Mouse (Mus musculus) activated CD4-positive, CD25-positive, alpha-beta regulatory T cell, adult 4 months (primary cell): ENCODE measurements around the gene Dnph1. TPM values are rescaled to one million over a fixed set of nuclear protein-coding genes. Genes with fewer than 3 reads are reported as not detected.

ENCODE experiments used
- ATAC-seq: one replicate; pipeline ENCODE4 v1.8.0; 2017
- polyA plus RNA-seq, 2 experiments: library from polyadenylated mRNA; unstranded; fragments of 100-300 nt; shearing (Covaris generic); gene quantifications; one replicate each; pipeline ENCODE4 v1.2.1; 2017

The Dnph1 gene
- polyA plus RNA-seq, 2 experiments from 2014 or later: 11.1 to 13.4 TPM

DNA sequence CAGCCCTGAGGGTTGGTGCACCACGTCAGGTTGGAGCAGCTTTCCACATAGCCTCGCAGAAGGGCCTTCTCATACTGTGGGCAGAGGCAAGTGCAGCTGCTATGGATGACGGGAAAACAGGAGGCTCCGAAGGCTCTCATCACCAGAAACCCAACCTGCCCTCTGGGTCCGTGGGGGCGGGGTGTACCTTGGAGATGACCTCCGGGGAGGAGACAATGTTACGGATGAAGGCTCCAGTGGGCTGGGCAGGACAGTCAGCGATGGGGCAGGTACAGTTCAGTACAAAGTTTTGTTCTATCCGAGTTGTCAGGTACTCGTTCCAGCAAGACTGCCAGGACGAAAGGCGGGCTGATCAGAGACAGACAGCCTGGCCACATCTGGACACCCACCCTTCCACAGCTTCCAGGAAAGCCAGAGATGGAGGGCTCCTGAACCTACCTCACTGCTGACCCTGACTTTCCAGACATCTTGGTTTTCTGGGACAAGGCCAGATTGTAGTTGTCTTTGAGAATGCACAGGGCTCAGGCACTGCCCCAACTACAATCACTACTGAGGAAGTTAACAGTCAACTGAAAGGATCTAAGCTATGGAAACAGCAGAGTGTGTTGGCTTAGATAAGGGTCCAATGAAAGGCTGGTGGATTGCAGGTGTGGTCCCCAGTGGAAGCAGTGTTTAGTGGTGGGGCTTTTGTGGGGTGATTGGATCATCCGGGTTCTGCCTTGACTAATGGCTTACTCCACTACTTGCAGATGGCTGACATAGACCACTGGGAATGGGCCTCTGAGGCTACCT lies 7.5 kb downstream of the Dnph1 start:
- no peak for ATAC-seq

- no peak for ATAC-seq
Observed at GRCm38 (mm10) chr17:46505617-46506016, 9.1 kb downstream of the Dnph1 start.

GRCm38 (mm10) chr17:46511059-46511710 lies 14.7 kb downstream of the Dnph1 start:
- no peak for ATAC-seq

DNA sequence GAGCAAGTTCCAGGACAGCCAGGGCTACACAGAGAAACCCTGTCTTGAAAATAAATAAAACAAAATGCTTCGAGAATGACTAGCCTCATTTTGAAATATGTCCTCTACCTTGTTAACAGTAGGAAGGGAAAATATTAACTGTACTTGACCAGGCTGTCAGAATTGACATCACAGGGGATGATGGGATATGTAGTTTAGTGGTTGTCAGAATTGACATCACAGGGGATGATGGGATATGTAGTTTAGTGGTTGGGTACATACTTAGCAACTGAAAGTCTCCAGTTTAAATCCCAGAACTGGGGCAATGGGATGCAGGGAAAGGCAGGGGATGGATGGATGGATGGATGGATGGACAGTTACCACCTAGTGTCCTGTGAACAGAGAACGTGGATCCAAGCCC lies 16.8 kb downstream of the Dnph1 start:
- ATAC-seq: no peak

DNA sequence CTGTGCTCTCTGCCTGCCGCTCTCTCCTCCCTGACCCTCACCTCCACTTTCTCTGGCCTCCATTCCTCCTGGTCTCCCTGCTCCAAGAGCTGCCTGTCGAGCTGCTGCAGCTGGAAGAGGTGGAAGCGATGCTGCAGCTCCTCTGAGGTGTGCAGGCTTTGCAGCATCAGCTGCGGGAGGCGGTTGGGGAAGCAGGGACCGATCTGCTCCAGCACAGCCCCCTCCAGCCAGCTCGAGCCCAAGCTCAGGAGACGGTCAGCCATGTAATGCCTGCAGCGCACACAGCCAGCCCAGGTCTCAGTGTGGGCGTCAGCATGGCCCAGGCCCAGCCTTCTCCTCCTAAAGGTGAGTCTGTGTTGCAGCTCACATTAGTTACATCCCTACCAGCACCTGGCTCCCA lies 23.5 kb downstream of the Dnph1 start:
- ATAC-seq: no peak

DNA sequence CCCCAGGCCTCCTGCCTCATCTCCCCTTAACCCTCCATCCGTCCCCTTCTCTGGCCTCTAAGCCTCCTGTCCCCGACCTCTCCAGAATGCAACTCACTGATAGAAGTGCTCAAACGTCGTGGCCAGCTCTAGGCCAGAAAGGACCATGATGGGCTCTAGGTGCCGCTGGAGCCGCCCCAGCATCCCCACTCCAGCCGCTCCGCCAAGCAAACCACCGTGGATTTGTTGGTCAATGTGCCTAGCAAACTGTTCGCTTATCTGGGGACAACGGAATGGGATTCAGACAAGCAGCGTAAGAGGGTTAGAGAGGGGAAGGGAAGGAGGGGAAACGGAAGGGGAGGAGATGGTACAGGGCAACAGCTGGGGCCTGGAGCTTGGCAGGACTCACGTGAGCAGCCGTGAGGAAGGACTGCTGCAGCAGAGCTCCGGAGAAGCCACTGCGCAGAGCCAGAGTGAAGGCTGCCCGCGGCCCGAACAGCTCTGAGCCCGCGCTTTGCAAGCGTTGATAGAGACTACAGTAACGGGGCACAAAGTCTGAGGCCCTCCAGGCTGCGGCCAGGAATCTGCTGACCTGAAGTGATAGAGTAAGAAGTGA lies 24.0 kb downstream of the Dnph1 start:
- no peak for ATAC-seq

DNA sequence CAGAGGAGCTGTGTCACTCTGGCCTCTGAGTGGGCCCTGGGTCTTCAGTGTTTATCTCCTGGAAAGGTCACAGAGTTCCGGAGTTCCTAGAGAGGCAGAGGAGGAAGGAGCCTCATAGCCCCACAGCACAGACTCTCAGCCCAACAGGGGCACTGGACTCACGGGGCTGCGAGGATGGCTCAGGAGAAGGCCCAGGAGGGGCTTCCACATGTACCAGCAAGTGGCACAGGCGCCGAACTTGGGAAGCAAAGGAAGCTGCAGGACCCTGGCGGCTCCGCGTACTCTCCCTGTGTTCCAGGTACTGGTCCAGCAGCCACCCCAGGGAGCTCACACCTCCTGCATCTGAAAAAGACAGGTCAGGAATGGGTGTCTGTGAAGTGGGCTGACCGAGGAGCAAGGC lies 24.7 kb downstream of the Dnph1 start:
- ATAC-seq: no peak

DNA sequence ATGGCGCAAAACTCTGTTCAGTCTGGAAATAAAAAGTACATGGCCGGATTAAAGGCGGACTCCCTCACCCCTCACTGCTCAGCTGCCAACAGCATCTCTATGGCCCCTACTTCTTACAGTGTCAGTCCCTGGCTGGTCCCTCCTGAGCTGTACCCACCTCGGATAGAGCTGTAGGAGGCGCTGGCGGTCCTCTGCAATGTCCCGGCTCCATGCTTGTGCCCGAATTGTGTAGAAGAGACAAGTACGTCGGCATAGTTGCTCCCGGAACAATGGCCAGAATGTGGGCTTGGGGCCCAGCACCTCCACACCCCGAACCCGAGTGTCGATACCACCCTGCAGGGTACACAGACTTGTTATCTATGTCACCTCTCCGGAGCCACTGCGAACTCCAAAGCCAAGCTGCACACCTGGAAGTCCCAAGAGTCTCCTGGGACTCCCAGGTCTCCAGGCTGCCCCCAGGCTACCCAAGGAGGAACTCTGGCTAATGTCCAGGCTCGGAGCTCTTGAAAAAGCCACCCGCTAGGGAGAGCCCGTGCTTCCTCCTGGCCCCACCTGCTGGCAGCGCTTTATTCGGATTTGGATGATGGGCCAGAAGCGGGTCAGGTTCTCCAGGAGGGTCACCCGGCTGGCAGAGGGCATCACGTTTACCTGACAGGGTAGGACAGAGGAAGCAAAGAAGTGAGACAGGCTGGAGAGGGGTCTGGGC lies 25.6 kb downstream of the Dnph1 start:
- no peak for ATAC-seq

DNA sequence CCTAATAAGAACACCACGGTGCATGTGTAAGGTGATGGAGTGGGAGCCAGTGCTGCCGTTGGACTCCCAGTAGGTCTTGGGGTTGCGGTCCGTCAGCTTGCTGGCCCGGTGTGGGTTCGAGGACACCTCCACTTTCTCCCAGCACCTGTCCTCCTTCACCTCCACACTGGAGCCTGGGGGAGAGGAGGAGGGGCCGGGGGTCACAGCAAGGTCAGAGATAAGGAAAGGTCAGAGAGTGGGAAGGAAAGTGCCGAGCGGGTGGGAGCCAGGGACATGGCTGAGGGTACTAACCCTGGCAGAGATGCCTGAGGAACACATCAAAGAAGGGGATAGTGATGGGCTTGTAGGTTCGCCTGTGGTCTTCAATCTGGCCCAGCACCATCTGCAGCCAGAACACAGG lies 28.6 kb downstream of the Dnph1 start:
- ATAC-seq: no peak

GRCm38 (mm10) chr17:46525579-46526307 lies 29.2 kb downstream of the Dnph1 start:
- ATAC-seq: no peak

DNA sequence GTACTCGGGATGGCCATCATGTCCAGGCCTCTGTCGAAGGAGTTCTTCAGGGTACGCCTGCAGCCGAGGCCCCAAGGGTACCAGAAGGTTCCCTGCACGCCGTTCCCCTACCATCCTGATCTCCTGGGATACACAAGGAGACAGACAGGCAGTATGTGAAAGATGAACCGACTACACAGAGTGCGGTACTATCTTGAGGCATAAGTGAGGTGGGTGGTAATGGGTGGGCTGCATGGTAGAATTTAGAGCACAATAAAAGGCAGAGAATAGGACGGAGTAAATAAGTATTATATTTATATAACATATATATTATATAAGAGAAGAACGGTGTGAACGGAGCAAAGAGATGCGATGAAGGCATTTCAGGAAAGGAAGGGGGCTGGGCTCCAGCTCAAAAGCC lies 47.1 kb downstream of the Dnph1 start:
- ATAC-seq: no peak

- peak; percentile 36 for ATAC-seq
Observed at GRCm38 (mm10) chr17:46545813-46546564, 49.5 kb downstream of the Dnph1 start, which contains the start of gene Cul9. Gene Cul9, minus strand, starts transcription at chr17:46546388.

- ATAC-seq: no peak
Observed at GRCm38 (mm10) chr17:46546591-46546990, 50.1 kb downstream of the Dnph1 start.

GRCm38 (mm10) chr17:46546995-46547394 lies 50.5 kb downstream of the Dnph1 start:
- no peak for ATAC-seq

DNA sequence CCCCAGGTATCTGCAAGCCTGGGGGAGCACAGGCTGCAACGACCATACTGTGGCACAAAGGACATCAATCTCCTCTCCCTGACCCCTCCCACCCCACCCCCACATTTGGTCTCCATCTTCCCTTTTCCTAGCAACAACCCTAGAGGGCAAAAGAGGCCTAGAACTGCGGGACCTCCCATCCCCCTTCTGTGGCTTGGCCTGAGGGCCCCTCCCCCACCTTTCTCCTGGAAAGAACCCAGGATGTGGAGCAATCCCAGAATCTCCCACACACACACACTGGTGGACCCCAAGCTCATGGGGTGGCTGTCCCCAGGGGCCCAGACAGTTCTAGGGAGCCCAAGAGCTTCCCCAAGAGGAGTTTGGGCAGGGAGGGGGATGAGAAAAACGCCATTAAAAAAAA lies 51.4 kb downstream of the Dnph1 start:
- no peak for ATAC-seq

GRCm38 (mm10) chr17:46548741-46549140 lies 52.2 kb downstream of the Dnph1 start:
- no peak for ATAC-seq

DNA sequence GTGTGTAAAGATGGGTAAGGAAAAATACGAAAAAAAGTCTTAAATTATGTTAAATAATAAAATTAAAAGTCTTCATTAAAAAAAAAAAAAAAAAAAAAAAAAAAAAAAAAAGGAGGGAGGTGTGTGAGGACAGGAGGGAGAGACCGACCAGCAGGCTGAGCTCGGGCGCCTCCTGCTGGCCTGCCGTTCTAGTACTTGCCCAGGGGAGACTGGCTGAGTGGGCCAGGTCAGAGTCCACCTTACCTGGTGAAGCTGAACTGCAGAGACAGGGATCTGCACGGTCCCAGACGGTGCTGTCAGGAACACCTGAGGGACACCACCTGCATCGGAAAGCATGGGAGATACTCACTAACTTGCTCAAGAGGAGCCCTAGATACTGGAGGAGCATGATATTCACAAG lies 52.7 kb downstream of the Dnph1 start:
- peak; percentile 30 for ATAC-seq
